Mouse (Mus musculus) liver, embryonic 11.5 days (tissue): ENCODE results near the gene Plk5. TPM values are rescaled to one million over a fixed set of nuclear protein-coding genes. Genes with fewer than 3 reads are reported as not detected.

Experiments
- ATAC-seq: fragments of 200-750 bp; cut with Nextera tagmentation; replicated peaks from 2 replicates; pipeline ENCODE4 v1.8.0; 2017; ENCODE audit warnings: moderate number of reproducible peaks, mild to moderate bottlenecking, moderate TSS enrichment, moderate library complexity; ENCODE audit not compliant: low FRiP score
- DNase-seq: peaks from one replicate; pipeline ENCODE4 v3.0.0-alpha.2; 2017; ENCODE audit warnings: low spot score
- H3K27ac ChIP-seq: fragments of 300-500 bp; sonication (generic); 2 replicates; pipeline ENCODE4 v1.5.1; 2014; ENCODE audit warnings: mild to moderate bottlenecking, low read depth, low read length, control low read depth
- H3K27me3 ChIP-seq: fragments of 300-500 bp; sonication (generic); replicated peaks from 2 replicates; pipeline ENCODE4 v1.6.1; 2014; ENCODE audit warnings: low read length, mixed read lengths; ENCODE audit not compliant: control insufficient read depth, insufficient read depth
- H3K36me3 ChIP-seq: fragments of 300-500 bp; sonication (generic); 2 replicates; pipeline ENCODE4 v1.6.1; 2014; ENCODE audit warnings: mild to moderate bottlenecking, low read length, moderate library complexity, mixed read lengths; ENCODE audit not compliant: control insufficient read depth, insufficient read depth
- H3K4me1 ChIP-seq: fragments of 300-500 bp; sonication (generic); replicated peaks from 2 replicates; pipeline ENCODE4 v1.6.1; 2014; ENCODE audit warnings: low read length, mixed read lengths; ENCODE audit not compliant: control insufficient read depth, insufficient read depth
- H3K4me2 ChIP-seq: fragments of 300-500 bp; sonication (generic); 2 replicates; pipeline ENCODE4 v1.6.1; 2014; ENCODE audit warnings: mild to moderate bottlenecking, control low read depth, moderate library complexity
- H3K4me3 ChIP-seq: fragments of 300-500 bp; sonication (generic); 2 replicates; pipeline ENCODE4 v1.5.1; 2014; ENCODE audit warnings: low read depth, low read length, control low read depth
- H3K9ac ChIP-seq: fragments of 300-500 bp; sonication (generic); 2 replicates; pipeline ENCODE4 v1.6.1; 2014; ENCODE audit warnings: low read depth, low read length, control low read depth
- H3K9me3 ChIP-seq: fragments of 300-500 bp; sonication (generic); 2 replicates; pipeline ENCODE4 v1.6.1; 2016; ENCODE audit warnings: low read length, inconsistent platforms, mixed read lengths; ENCODE audit not compliant: control insufficient read depth
- WGBS: fragments of 180-500 bp; shearing (Covaris S2); extraction: QIAGEN DNeasy Blood & Tissue Kit; methylation state at CpG from one replicate; pipeline ENCODE4 v1.1.7; 2014; 5-methylcytosine and 5-hydroxymethylcytosine counted together
- polyA plus RNA-seq: library from polyadenylated mRNA; unstranded; fragments of >200 nt; fragmentation: Nextera tagmentation; extraction: Ambion mirVana; gene quantifications from 2 replicates; pipeline ENCODE4 v1.2.1, GENCODE M21; 2014

Plk5 gene
- polyA plus RNA-seq, 1 experiment from 2014 or later = 0.25 TPM

- Histone ChIP-seq H3K9me3 (no peaks in the 10 kb centered on the region), H3K4me3 (peak overlapping the region; percentile 77), H3K9ac (peak overlapping the region; percentile 90), H3K27ac (peak overlapping the region; percentile 93), H3K4me1 (peaks cover 40% of the 10 kb centered on the region), H3K27me3 (no peaks in the 10 kb centered on the region), H3K4me2 (peak overlapping the region; percentile 97), H3K36me3 (peaks cover 25% of the 10 kb centered on the region)
- no peak for DNase-seq
- 58% methylated on average over 4 of the region's 4 CpGs for WGBS
- ATAC-seq = no peak
Observed at GRCm38 (mm10) chr10:80400704-80401161, 44.5 kb downstream of the Plk5 start.

- no peak overlapping the region for H3K9ac ChIP-seq
- no peak overlapping the region for H3K4me2 ChIP-seq
- no peak for ATAC-seq
- peaks cover 25% of the 10 kb centered on the region for H3K36me3 ChIP-seq
- 0 out of 2 replicates have a peak overlapping the region, but pooled peaks have one; percentile 7 for H3K4me3 ChIP-seq
- H3K27ac ChIP-seq = no peak overlapping the region
- no peaks in the 10 kb centered on the region for H3K9me3 ChIP-seq
- DNase-seq = no peak
- H3K4me1 ChIP-seq = peaks cover 39% of the 10 kb centered on the region
- 89% methylated on average over 4 of the region's 4 CpGs for WGBS
- no peaks in the 10 kb centered on the region for H3K27me3 ChIP-seq
Observed at GRCm38 (mm10) chr10:80403044-80403692, 46.9 kb downstream of the Plk5 start.

DNA sequence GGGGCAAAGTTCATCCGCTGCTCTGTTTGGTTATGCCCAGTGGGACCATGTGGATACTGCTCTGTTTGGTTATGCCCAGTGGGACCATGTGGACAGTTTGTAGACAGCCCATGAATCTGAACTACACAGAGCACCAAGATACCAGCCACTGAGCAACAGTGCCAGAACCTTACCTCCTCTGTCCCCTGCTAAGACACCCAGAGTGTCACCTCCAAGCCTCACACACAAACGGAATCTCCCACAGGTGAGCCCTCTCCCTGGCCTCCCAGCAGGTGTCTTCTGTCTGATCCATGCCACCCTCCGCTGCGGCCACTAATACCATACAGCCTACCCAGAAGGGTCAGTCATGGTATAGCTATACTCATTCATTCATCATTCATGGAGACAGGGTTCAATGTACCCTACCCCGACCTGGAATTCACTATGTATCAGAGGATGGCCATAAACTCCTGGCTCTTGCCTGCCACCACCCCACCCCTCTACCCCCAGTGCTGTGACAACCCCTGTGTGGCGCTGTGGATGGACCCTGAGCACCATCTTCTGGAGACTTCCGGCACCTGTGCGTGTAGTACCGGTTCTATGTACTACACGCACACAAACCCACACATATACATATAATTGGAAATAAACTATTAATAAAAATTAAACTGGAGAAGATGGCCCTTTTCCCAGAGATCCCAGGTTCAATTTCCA, 49.4 kb downstream of the Plk5 start:
- ATAC-seq = no peak
- Histone ChIP-seq H3K4me3 (peak overlapping the region; percentile 85), H3K36me3 (peaks cover 30% of the 10 kb centered on the region), H3K27me3 (no peaks in the 10 kb centered on the region), H3K9ac (peak overlapping the region; percentile 84), H3K4me1 (peaks cover 30% of the 10 kb centered on the region), H3K4me2 (peak overlapping the region; percentile 95), H3K27ac (peak overlapping the region; percentile 96), H3K9me3 (no peaks in the 10 kb centered on the region)
- WGBS = 47% methylated on average over 10 of the region's 10 CpGs
- no peak for DNase-seq

DNA sequence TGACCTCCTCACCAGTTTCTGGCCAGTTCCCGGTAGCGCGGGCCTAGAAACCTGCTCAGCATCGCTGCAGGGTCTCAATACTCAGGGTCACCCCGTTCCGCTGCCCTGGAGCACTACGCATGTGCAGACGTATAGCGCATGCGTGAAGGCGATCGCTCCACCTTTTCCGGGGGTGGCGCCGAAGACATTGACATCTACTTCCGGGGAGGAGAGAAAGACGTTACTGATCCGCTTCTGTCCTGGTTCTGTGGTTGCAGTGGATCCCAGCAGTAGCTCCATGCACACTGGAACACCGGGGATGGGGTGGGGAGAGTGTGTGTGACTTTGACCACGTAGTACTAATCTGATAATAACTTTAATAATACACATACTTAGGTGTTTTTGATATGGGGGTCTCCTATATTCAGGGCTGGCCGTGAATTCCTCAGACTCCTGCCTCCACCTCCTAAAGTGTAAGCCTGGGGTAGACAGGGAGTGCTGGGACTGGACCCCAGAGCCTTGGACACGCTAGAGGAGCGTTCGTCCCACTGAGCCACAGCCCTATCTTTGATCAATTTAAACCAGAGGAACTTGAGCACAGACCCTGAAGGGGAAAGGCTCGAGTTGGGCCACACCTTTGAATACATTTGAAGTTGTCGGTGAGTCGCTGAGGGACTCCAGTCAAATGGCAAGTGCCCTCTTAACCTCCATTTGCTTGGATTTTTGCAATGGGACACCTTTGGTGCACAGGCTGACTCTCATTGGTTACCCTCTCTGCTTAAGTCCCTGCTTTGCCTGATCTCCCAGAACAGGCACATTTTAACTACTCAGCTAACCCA, 50.6 kb downstream of the Plk5 start, which contains the start of gene Uqcr11:
TSS of gene Uqcr11 (minus strand) at position 147 of the 818 bp plus-strand sequence.
- Histone ChIP-seq H3K36me3 (peaks cover 42% of the 10 kb centered on the region), H3K9ac (peak within 1 kb of the TSS; percentile 84), H3K27ac (peak within 1 kb of the TSS; percentile 96), H3K9me3 (no peaks in the 10 kb centered on the region), H3K4me2 (peak within 1 kb of the TSS; percentile 95), H3K4me3 (peak within 1 kb of the TSS; percentile 85), H3K4me1 (peaks cover 24% of the 10 kb centered on the region), H3K27me3 (no peaks in the 10 kb centered on the region)
- DNase-seq = peak; percentile 85
- under 1% methylated on average over 27 of the region's 27 CpGs for whole genome bisulfite sequencing
- ATAC-seq = peak; percentile 77

- peaks cover 45% of the 10 kb centered on the region for H3K36me3 ChIP-seq
- DNase-seq (no peak), ATAC-seq (no peak)
- no peaks in the 10 kb centered on the region for H3K27me3 ChIP-seq
- H3K9me3 ChIP-seq = no peaks in the 10 kb centered on the region
- peak overlapping the region; percentile 84 for H3K9ac ChIP-seq
- peak overlapping the region; percentile 96 for H3K27ac ChIP-seq
- peak overlapping the region; percentile 85 for H3K4me3 ChIP-seq
- H3K4me2 ChIP-seq = peak overlapping the region; percentile 95
- WGBS = 47% methylated on average over 4 of the region's 4 CpGs
- H3K4me1 ChIP-seq = peaks cover 24% of the 10 kb centered on the region
Observed at GRCm38 (mm10) chr10:80407924-80408323, 51.7 kb downstream of the Plk5 start.

DNA sequence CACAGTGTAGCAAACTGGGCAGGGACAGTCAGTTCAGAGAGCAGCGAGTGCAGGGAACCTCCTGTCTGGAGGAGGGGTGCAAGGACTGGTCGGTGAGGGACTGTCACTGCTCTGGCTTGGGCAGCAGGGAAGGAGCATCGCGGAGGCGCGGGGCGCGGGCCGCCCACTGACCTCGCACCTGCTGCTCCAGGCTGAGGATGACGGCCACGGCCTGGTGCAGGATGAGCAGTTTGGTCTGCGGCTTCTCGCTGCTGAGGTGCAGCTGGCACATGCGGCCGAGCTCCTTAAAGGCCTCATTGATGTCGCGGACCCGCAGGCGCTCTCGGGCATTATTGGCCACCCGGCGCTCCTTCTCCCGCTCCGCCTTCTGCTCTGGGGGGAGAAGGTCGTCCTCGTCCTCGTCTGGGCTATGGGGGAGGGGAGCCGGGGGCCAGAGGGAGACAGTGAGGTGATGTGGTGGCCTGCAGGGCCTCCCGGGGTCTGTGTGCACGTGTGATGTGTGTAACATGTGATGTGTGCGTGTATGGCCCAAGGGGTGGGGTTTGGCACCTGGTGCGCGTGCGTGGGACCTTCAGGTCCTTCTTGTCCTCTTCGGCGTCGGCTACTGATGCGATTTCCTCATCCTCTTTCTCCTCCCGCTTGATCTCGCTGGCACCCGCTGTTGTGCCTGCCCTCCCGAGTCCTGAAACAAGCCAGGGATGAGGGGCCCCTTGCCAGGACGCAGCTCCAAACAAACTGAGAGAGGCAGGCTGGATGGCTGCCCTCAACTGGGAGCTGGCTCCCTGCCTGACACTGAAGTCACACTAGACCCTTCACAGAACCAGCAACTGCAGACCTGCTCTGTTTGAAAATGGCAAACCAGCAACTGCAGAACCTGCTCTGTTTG, 56.6 kb downstream of the Plk5 start:
- 92% methylated on average over 44 of the region's 44 CpGs for WGBS
- Histone ChIP-seq H3K4me3 (no peak overlapping the region), H3K27ac (no peak overlapping the region), H3K36me3 (peaks cover 78% of the 10 kb centered on the region), H3K27me3 (no peaks in the 10 kb centered on the region), H3K4me1 (peaks cover 1% of the 10 kb centered on the region; the same call in 1 of the 2 replicates), H3K9me3 (no peaks in the 10 kb centered on the region), H3K9ac (no peak overlapping the region), H3K4me2 (no peak overlapping the region)
- DNase-seq (no peak), ATAC-seq (no peak)
